Mouse (Mus musculus) heart, embryonic 13.5 days (tissue): ENCODE results near the gene Msh4. TPM values are rescaled to one million over a fixed set of nuclear protein-coding genes. Genes with fewer than 3 reads are reported as not detected.

Experiments used
- ATAC-seq: fragments of 200-750 bp; cut with Nextera tagmentation; 2 replicates; pipeline ENCODE4 v1.8.0; 2017; ENCODE audit warnings: moderate TSS enrichment; ENCODE audit not compliant: insufficient number of reproducible peaks, low FRiP score, low TSS enrichment; ENCODE audit errors: extremely low read depth
- H3K27ac ChIP-seq: fragments of 300-500 bp; sonication (generic); replicated peaks from 2 replicates; pipeline ENCODE4 v1.5.1; 2015; ENCODE audit warnings: moderate library complexity, mild to moderate bottlenecking, inconsistent platforms
- H3K27me3 ChIP-seq: fragments of 300-500 bp; sonication (generic); replicated peaks from 2 replicates; pipeline ENCODE4 v1.6.1; 2015; ENCODE audit warnings: mild to moderate bottlenecking, inconsistent platforms
- H3K36me3 ChIP-seq: fragments of 300-500 bp; sonication (generic); 2 replicates; pipeline ENCODE4 v1.6.1; 2015; ENCODE audit warnings: mild to moderate bottlenecking, inconsistent platforms
- H3K4me1 ChIP-seq: fragments of 300-500 bp; sonication (generic); 2 replicates; pipeline ENCODE4 v1.6.1; 2015; ENCODE audit warnings: inconsistent platforms
- H3K4me2 ChIP-seq: fragments of 300-500 bp; sonication (generic); 2 replicates; pipeline ENCODE4 v1.6.1; 2015; ENCODE audit warnings: inconsistent platforms, mild to moderate bottlenecking, moderate library complexity
- H3K4me3 ChIP-seq: fragments of 300-500 bp; sonication (generic); 2 replicates; pipeline ENCODE4 v1.5.1; 2015; ENCODE audit warnings: moderate library complexity, mild to moderate bottlenecking, inconsistent platforms
- H3K9ac ChIP-seq: fragments of 300-500 bp; sonication (generic); 2 replicates; pipeline ENCODE4 v1.6.1; 2015; ENCODE audit warnings: inconsistent platforms, mild to moderate bottlenecking, moderate library complexity
- H3K9me3 ChIP-seq: fragments of 300-500 bp; sonication (generic); 2 replicates; pipeline ENCODE4 v1.6.1; 2016; ENCODE audit warnings: inconsistent platforms
- WGBS: fragments of 180-500 bp; shearing (Covaris S2); methylation state at CpG from one replicate; pipeline ENCODE4 v1.1.7; 2015; ENCODE audit warnings: mixed read lengths; 5-methylcytosine and 5-hydroxymethylcytosine counted together
- polyA plus RNA-seq: library from polyadenylated mRNA; unstranded; fragments of >200 nt; fragmentation: Nextera tagmentation; extraction: Ambion mirVana; gene quantifications from 2 replicates; pipeline ENCODE4 v1.2.1, GENCODE M21; 2015

Msh4 gene
- polyA plus RNA-seq, 1 experiment from 2014 or later = 0.12 TPM

DNA sequence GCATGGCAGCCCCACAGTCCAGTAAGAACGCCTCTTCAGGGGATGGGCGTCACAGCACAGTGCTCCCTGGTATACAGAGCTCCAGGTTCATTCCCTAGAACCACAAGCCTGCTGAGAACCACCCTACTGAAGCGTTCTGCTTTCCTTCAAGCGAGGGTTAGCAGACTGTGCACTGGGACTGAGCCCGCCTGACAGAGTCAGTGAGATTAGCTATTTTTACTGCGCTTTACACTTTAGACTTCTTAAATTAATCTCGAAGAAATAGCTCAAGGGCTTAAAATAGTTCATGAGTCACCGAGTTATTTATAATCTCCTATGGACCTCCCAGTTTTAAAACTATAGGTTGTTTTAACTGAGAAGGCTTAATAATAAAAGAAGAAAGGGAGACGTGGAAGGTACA lies 29.9 kb upstream of the Msh4 start:
- WGBS = 34% methylated on average over 9 of the region's 9 CpGs
- peak overlapping the region; percentile 98 for H3K27ac ChIP-seq
- H3K4me2 ChIP-seq = peak overlapping the region; percentile 38
- peaks cover 94% of the 10 kb centered on the region for H3K36me3 ChIP-seq
- peak; percentile 54; the same call in 1 of the 2 replicates for ATAC-seq
- H3K4me3 ChIP-seq = no peak overlapping the region
- H3K9ac ChIP-seq = peak overlapping the region; percentile 56; the same call in 1 of the 2 replicates
- H3K27me3 ChIP-seq = no peaks in the 10 kb centered on the region
- peaks cover 25% of the 10 kb centered on the region for H3K4me1 ChIP-seq
- no peaks in the 10 kb centered on the region for H3K9me3 ChIP-seq

DNA sequence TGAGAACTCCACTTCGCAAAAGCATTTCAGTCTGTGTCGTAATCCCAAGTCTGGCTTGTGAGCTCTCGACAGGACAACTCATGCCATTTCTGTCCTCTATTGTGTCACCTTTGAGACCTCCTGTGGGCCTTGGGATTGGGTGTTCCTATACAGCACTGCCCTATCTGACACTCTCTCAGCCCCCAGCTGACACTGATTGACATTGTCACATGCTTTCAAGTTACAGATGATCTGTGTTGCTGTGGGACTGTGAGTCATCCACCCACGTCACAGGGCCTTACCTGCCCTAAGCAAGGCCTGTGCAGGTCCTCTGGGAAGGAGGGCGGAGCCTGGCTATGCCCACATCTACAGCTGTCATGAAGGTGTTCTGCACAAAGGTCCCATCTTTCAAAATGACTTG lies 26.5 kb upstream of the Msh4 start:
- 85% methylated on average over 5 of the region's 5 CpGs for WGBS
- Histone ChIP-seq H3K4me3 (no peak overlapping the region), H3K4me1 (peaks cover 17% of the 10 kb centered on the region), H3K36me3 (peaks cover 92% of the 10 kb centered on the region), H3K9me3 (no peaks in the 10 kb centered on the region), H3K27ac (no peak overlapping the region), H3K4me2 (no peak overlapping the region), H3K9ac (no peak overlapping the region), H3K27me3 (no peaks in the 10 kb centered on the region)
- no peak for ATAC-seq

DNA sequence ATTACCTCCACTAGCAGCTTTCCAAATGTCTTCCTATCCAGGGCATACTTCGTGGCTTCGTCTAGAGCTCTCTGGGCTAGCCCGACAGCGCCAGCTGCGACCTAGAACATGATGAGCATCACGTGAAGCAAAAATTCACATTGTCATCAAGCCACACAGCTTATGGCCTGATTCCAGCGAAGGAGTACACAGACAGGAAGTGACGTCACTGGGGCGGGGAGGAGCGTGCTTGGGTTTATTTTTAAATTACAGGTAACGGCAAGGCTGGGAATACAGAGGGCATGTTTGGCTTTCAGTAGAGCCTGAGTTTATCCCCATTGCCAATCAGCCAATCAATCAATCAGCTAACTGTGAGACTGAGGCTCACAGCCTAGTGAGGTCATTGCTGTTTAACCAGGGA lies 23.6 kb upstream of the Msh4 start:
- H3K36me3 ChIP-seq = peaks cover 97% of the 10 kb centered on the region
- 87% methylated on average over 11 of the region's 11 CpGs for WGBS

DNA sequence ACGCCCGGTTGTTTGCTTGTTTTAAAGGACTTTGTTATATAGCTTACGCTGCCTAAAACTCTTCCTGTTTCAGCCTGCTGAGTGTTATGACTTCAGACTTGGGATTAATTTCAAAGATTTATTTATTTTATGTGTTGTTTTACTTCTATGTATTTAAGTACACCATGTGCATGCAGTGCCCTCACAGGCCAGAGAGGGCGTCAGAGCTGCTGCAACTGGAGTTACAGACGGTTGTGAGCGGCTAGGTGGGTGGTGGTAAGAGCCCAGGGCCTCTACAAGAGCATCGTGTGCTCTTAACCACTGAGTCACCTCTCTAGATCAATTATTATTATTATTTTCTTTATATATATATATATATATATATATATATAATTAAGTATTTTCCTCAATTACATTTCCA lies 20.4 kb upstream of the Msh4 start:
- H3K36me3 ChIP-seq = peaks cover 93% of the 10 kb centered on the region
- no peak overlapping the region for H3K9ac ChIP-seq
- H3K9me3 ChIP-seq = no peaks in the 10 kb centered on the region
- ATAC-seq = no peak
- H3K4me3 ChIP-seq = no peak overlapping the region
- 85% methylated on average over 7 of the region's 7 CpGs for WGBS
- H3K4me1 ChIP-seq = no peaks in the 10 kb centered on the region
- no peak overlapping the region for H3K27ac ChIP-seq
- no peak overlapping the region for H3K4me2 ChIP-seq
- H3K27me3 ChIP-seq = no peaks in the 10 kb centered on the region

More for the DNA sequence above, 23.6 kb upstream of the Msh4 start:
- no peak overlapping the region for H3K4me3 ChIP-seq
- no peak for ATAC-seq
- H3K27me3 ChIP-seq = no peaks in the 10 kb centered on the region
- no peaks in the 10 kb centered on the region for H3K4me1 ChIP-seq
- no peak overlapping the region for H3K4me2 ChIP-seq
- no peak overlapping the region for H3K27ac ChIP-seq
- H3K9me3 ChIP-seq = no peaks in the 10 kb centered on the region
- no peak overlapping the region for H3K9ac ChIP-seq

DNA sequence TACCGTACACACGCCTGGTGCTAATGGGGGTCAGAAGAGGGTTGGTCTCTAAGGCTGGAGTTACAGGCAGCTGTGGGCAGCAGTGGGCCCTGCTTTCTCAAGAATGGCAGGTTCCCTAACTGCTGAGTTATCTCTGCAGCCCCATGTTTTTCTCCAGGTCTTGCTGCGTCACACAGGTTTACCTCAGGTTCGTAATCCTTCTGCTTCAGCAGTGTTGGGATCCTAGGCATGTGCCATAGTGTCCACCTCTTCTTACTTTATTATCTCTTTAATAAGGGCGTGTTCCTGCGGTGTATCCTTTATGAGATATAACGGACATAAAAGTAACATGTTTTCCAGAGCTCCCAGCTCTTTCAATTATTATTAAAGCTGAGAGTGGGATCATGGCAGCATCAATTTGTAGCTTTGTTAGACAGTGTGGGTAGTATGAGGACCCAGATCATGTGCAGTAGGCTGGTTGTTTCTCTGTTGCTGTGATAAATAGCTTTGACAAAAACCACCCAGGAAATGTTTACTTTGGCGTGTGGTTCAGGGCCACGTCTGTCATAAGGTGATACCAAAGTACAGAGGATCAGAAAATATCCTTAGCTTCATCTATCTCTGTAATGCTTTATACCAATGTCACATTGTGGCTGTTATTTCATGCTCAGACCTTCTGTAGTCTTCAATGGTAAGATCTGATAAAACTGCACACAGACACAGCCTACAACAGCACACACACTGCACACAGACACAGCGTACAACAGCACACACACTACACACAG lies 15.4 kb upstream of the Msh4 start:
- H3K27ac ChIP-seq = no peak overlapping the region
- H3K4me2 ChIP-seq = no peak overlapping the region
- H3K4me3 ChIP-seq = no peak overlapping the region
- no peaks in the 10 kb centered on the region for H3K9me3 ChIP-seq
- H3K9ac ChIP-seq = no peak overlapping the region
- H3K36me3 ChIP-seq = peaks cover 58% of the 10 kb centered on the region
- WGBS = 90% methylated on average over 10 of the region's 10 CpGs
- no peaks in the 10 kb centered on the region for H3K27me3 ChIP-seq
- ATAC-seq = no peak
- H3K4me1 ChIP-seq = no peaks in the 10 kb centered on the region

DNA sequence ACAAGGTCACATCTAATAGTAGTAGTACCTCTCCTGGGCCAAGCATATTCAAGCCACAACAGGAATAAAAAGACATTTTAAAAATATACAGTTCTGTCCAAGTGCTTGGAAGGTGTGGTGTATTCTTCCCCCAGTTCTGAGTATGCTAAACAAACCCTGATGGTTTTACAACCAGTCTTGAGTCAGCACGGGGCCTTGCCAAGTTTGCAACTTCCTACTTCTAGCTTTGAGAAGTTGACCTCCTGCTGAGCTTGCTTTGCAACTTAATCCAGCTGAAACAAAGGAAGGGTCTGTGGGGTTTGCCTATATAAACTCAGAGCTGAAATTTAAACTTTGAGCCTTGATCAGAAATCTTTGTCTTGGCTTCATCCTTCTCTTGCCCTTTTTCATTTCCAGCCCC lies 11.3 kb upstream of the Msh4 start:
- ATAC-seq = no peak
- no peaks in the 10 kb centered on the region for H3K27me3 ChIP-seq
- no peak overlapping the region for H3K4me3 ChIP-seq
- peaks cover 8% of the 10 kb centered on the region for H3K4me1 ChIP-seq
- H3K4me2 ChIP-seq = no peak overlapping the region
- H3K36me3 ChIP-seq = peaks cover 22% of the 10 kb centered on the region
- H3K27ac ChIP-seq = no peak overlapping the region
- no peaks in the 10 kb centered on the region for H3K9me3 ChIP-seq
- 13% methylated on average over 1 of the region's 1 CpGs for WGBS
- H3K9ac ChIP-seq = no peak overlapping the region

DNA sequence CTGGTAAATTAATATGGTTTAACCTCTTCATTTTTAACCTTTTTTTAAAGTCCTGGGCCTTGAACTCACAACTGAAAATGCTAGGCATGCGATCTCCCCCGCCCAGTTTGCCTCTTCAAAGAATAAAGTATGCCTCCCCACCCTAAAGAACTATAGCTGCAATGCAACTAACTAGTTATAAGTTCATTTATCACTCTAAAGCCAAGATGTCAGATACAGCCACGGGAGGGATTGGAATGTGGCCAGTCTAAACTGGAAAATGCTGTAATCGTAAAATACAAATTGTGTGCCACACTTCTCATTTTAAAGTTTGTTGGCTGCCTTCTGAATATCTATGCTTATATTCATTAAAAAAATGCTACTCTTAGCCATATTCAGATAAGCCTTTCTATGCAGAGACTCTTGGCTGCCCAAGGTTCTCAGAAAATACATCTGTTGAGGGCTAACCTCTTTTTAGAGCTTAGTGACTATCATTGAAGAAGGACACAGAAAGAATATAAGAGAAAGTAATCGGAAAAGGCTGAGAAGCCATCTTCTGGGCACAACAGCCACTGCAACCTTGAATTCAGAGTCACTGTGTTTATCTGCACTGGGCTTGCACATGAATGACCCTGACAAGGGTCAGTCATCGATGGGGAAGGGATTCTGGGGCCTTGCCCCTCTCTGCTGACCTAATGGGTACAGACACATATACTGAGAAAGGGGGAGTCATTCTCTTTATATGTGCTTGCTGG lies 7.7 kb upstream of the Msh4 start:
- H3K27me3 ChIP-seq = no peaks in the 10 kb centered on the region
- H3K4me1 ChIP-seq = peaks cover 40% of the 10 kb centered on the region
- H3K27ac ChIP-seq = peak overlapping the region; percentile 94
- peak overlapping the region; percentile 95 for H3K4me2 ChIP-seq
- 36% methylated on average over 6 of the region's 6 CpGs for WGBS
- peaks cover 30% of the 10 kb centered on the region for H3K36me3 ChIP-seq
- peak overlapping the region; percentile 97 for H3K9ac ChIP-seq
- no peaks in the 10 kb centered on the region for H3K9me3 ChIP-seq
- peak overlapping the region; percentile 79 for H3K4me3 ChIP-seq
- no peak for ATAC-seq

DNA sequence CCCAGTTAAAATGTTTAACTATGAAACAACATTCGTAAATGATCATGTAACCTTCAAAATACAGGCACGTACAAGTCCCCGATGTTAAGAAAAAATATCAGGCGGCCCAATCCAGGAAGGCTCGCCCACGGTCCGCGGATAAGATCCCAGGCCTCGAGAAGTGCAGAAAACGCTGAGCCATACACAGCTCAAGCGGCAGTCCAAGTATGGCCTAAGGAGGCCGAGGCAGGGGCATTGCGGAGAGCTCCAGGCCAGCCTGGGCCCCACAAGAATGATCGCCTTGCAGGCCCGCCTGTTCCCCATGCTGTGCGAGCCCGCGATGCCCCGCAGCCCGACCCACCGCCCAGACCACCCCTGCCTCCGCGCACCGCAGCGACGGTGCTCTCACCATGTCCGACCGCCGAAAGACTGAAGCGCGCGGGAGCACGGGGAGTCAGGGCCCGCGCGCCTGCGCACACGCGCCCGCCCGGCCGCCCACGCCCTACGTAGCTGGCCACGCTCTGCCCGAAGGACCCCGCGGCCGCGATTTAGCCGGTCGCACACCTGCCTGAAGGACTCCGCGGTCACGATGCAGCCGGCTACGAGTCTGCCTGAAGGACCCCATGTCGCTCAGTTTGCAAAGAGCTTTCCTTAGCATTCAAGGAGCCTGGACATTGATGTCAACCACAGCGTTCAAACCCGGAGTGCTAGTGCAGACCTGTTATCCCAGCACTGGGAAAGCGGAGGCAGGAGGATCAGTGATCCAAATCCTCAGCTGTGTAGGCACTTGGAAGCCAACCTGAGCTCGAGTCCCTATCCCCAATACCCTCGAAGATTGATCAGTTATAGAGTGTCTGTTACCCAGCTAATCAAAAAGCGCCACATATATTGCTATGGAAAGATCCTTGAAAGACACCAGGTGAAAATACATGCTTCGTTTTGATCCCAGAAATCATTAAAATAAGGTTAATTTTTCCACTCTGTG lies 6.9 kb upstream of the Msh4 start, which contains the start of gene Rabggtb:
Rabggtb (minus strand) TSS at position 464 of the 964 bp plus-strand sequence.
- H3K27me3 ChIP-seq = no peaks in the 10 kb centered on the region
- H3K4me3 ChIP-seq = peak within 1 kb of the TSS; percentile 79
- H3K9me3 ChIP-seq = no peaks in the 10 kb centered on the region
- peak; percentile 94 for ATAC-seq
- H3K4me2 ChIP-seq = peak within 1 kb of the TSS; percentile 95
- peak within 1 kb of the TSS; percentile 94 for H3K27ac ChIP-seq
- peaks cover 49% of the 10 kb centered on the region for H3K4me1 ChIP-seq
- H3K9ac ChIP-seq = peak within 1 kb of the TSS; percentile 97
- WGBS = under 1% methylated on average over 65 of the region's 65 CpGs
- peaks cover 38% of the 10 kb centered on the region for H3K36me3 ChIP-seq

DNA sequence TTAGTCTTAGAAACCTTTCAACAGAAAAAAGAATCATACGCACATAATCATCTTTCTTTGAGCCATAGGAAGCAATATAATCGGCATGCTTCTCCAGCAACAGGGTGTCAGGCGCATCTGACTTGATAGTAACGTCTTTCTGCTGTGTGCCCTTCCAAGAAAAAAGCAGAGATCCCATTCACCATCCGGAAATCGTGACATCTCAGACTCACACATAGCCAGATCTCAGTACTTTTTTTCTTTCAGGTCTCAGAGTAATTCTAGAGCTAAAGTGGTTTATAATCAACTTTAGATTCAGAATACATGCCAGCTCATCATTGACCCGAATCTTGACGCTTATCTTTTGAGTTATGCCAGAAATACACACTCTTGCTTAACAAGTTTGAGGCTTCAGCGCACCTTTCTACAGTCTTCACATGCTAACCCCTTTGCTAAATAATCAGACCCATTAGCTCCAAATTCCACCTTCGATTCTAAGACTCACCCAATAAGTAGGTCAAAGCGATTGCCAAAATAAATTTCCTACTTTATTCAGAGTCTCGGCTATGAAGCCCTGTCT lies 6.0 kb upstream of the Msh4 start:
- H3K27me3 ChIP-seq = no peaks in the 10 kb centered on the region
- H3K4me1 ChIP-seq = peaks cover 54% of the 10 kb centered on the region
- peak overlapping the region; percentile 95 for H3K4me2 ChIP-seq
- H3K9me3 ChIP-seq = no peaks in the 10 kb centered on the region
- peak overlapping the region; percentile 94 for H3K27ac ChIP-seq
- peak overlapping the region; percentile 97 for H3K9ac ChIP-seq
- WGBS = 1% methylated on average over 12 of the region's 12 CpGs
- peak overlapping the region; percentile 79 for H3K4me3 ChIP-seq
- ATAC-seq = no peak
- H3K36me3 ChIP-seq = peaks cover 47% of the 10 kb centered on the region

DNA sequence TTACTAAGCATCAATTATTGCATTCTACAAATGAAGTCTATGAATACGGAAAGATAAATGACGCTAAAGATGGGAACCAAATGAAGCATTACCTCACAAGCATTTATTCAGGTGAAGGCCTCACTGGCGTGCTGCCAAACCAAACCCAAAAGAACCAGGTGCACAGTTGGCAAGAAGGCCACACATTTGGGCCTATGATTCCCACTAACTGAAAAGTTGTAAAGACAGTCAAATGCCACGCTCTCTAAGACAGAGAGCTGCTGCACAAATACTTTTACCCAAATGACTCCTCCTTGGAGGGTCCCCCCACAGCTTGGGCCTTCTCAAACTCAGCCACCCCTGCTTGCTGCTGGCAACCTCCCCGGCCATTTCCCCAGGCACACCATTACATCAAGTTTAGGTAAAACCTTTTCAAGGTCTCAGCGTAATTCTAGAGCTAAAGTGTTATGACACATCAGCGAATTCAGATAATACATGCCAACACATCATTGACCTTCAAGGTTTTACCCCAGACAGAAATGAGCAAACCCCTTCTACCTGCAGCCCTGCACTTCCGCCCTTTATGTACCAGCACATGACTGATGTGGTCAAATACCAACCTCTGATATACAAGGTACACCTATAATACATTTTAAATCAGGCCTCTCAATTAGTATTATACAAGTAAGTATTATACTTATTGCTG lies 5.4 kb upstream of the Msh4 start:
- no peak for ATAC-seq

More for the DNA sequence above, 5.4 kb upstream of the Msh4 start:
- H3K4me3 ChIP-seq = peak overlapping the region; percentile 79
- peak overlapping the region; percentile 95 for H3K4me2 ChIP-seq
- H3K4me1 ChIP-seq = peaks cover 58% of the 10 kb centered on the region
- H3K27ac ChIP-seq = peak overlapping the region; percentile 94
- 34% methylated on average over 8 of the region's 8 CpGs for WGBS
- no peaks in the 10 kb centered on the region for H3K27me3 ChIP-seq
- peaks cover 53% of the 10 kb centered on the region for H3K36me3 ChIP-seq
- no peaks in the 10 kb centered on the region for H3K9me3 ChIP-seq
- H3K9ac ChIP-seq = peak overlapping the region; percentile 97
